Mouse (Mus musculus) myocyte (in vitro differentiated cells): ENCODE measurements at regions not wholly inside any gene's neighbourhood (a gene's known extent, or its start where the extent isn't known, plus 50 kb on each side); places are given as distances from the start of the nearest gene placed in this dataset.

Experiments used
- H3K27me3 ChIP-seq: one replicate; pipeline ENCODE4 v1.6.1; 2011; ENCODE audit not compliant: control insufficient read depth, insufficient read depth, insufficient read length
- H3K36me3 ChIP-seq: one replicate; pipeline ENCODE4 v1.6.1; 2011; ENCODE audit not compliant: control insufficient read depth, insufficient read depth
- H3K4me2 ChIP-seq: one replicate; pipeline ENCODE4 v1.6.1; 2011; ENCODE audit warnings: low read depth, control low read depth
- H3K4me3 ChIP-seq: one replicate; pipeline ENCODE4 v1.5.1; 2011; ENCODE audit warnings: mild to moderate bottlenecking, control low read depth, moderate library complexity
- H3K79me2 ChIP-seq: one replicate; pipeline ENCODE4 v1.6.1; 2011; ENCODE audit not compliant: control insufficient read depth, insufficient read depth
- H3ac ChIP-seq: one replicate; pipeline ENCODE4 v1.6.1; 2011; ENCODE audit not compliant: control insufficient read depth, insufficient read length
- CEBPB ChIP-seq: IDR thresholded peaks from 2 replicates; pipeline ENCODE4 v1.6.1; 2011; ENCODE audit warnings: mild to moderate bottlenecking, moderate library complexity; ENCODE audit not compliant: poor library complexity, insufficient read depth, severe bottlenecking
- E2F4 ChIP-seq: IDR thresholded peaks from one replicate; pipeline ENCODE4 v1.6.1; 2011; ENCODE audit warnings: mild to moderate bottlenecking, control low read depth, moderate library complexity; ENCODE audit not compliant: insufficient read depth
- MAX ChIP-seq: IDR thresholded peaks from one replicate; pipeline ENCODE4 v1.6.1; 2011; ENCODE audit warnings: low read depth, mild to moderate bottlenecking, control low read depth
- MYOD1 ChIP-seq, 3 experiments: IDR thresholded peaks; one replicate each; pipeline ENCODE4 v1.6.1; 2011; ENCODE audit warnings: control low read depth in 2 of 3, low read depth in 2 of 3, mild to moderate bottlenecking in 2 of 3, moderate library complexity in 1 of 3; ENCODE audit not compliant: insufficient read length in 2 of 3, control insufficient read depth in 1 of 3
- MYOG ChIP-seq, 3 experiments: IDR thresholded peaks; one replicate each; pipeline ENCODE4 v1.6.1; 2011; ENCODE audit warnings: control low read depth in 2 of 3, low read depth in 2 of 3, mild to moderate bottlenecking in 2 of 3; ENCODE audit not compliant: insufficient read length in 2 of 3, control insufficient read depth in 1 of 3, insufficient read depth in 1 of 3
- POLR2A ChIP-seq: IDR thresholded peaks from one replicate; pipeline ENCODE4 v1.6.1; 2011; ENCODE audit warnings: low read depth, mild to moderate bottlenecking, control low read depth, moderate library complexity; ENCODE audit not compliant: insufficient read length
- POLR2AphosphoS2 ChIP-seq: IDR thresholded peaks from one replicate; pipeline ENCODE4 v1.6.1; 2011; ENCODE audit warnings: low read depth, control low read depth; ENCODE audit not compliant: insufficient read length
- REST ChIP-seq: IDR thresholded peaks from one replicate; pipeline ENCODE4 v1.6.1; 2011; ENCODE audit warnings: mild to moderate bottlenecking, control low read depth, moderate library complexity; ENCODE audit not compliant: insufficient read depth, insufficient read length
- SRF ChIP-seq: IDR thresholded peaks from one replicate; pipeline ENCODE4 v1.6.1; 2011; ENCODE audit warnings: low read depth; ENCODE audit not compliant: control insufficient read depth, insufficient read length
- TCF12 ChIP-seq: IDR thresholded peaks from one replicate; pipeline ENCODE4 v1.6.1; 2011; ENCODE audit warnings: mild to moderate bottlenecking, control low read depth; ENCODE audit not compliant: poor library complexity, insufficient read depth, severe bottlenecking
- TCF3 ChIP-seq: IDR thresholded peaks from one replicate; pipeline ENCODE4 v1.6.1; 2011; ENCODE audit warnings: low read depth, control low read depth; ENCODE audit not compliant: insufficient read length
- USF1 ChIP-seq: IDR thresholded peaks from one replicate; pipeline ENCODE4 v1.6.1; 2011; ENCODE audit warnings: low read depth, mild to moderate bottlenecking, control low read depth, moderate library complexity

DNA sequence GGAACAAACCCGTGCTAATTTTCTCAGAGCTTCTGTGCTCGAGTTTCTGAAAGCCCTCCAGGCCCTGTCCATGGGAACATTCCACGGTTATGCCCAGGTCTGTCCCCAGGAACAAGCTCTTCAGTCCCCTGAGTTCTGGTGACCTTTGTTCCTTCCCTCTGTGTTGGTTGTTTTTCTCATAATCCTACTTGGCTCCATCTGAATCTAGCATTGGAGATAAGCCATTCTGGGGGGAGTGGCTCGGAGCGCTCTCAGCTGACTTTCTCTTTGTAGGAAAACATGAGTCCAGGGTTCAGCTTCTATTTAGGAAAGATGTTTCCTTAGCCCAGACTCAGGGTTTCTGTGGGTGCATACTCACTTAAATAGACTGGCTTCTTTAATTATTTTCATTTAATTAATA, 58.7 kb upstream of the Pde3a start:
- Histone ChIP-seq H3K27me3 (no peaks in the 10 kb centered on the region), H3K79me2 (no peaks in the 10 kb centered on the region), H3K4me2 (no peak overlapping the region), H3K36me3 (no peaks in the 10 kb centered on the region), H3ac (no peak overlapping the region), H3K4me3 (no peak overlapping the region)
- TF ChIP-seq MAX (no peak), E2F4 (no peak), REST (no peak), CEBPB (no peak), SRF (no peak), POLR2A (no peak), MYOD1 (IDR thresholded peaks at IDR 0.05; ENCODE audit: control insufficient read depth in 1 of 3, insufficient read length in 2 of 3, low read depth in 2 of 3) (no peak), TCF12 (no peak), POLR2AphosphoS2 (no peak), TCF3 (no peak), MYOG (IDR thresholded peaks at IDR 0.05; ENCODE audit: control insufficient read depth in 1 of 3, insufficient read depth in 1 of 3, insufficient read length in 2 of 3, low read depth in 2 of 3) (no peak), USF1 (no peak)

DNA sequence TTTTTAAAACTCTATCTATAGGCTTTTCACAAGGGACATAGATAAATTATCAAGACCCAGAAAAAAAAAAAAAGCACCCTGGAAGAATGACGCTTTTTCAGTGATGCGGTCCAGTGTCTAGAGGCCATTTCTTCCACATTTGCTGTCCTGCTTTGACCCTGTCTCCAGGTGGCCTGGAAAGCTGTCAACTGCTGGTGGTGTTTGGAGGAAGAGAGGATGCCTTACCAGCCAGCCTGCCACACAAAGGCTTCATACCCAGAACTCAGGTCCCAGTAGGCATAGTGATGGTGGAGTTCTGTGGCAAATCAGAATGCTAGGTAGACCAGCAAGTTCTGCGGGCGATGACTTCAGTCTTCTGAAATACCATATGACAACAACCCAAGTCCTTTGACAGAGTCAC, 51.6 kb upstream of the Pde3a start:
- Histone ChIP-seq H3K4me2 (no peak overlapping the region), H3K4me3 (no peak overlapping the region), H3ac (no peak overlapping the region), H3K27me3 (no peaks in the 10 kb centered on the region), H3K79me2 (no peaks in the 10 kb centered on the region), H3K36me3 (no peaks in the 10 kb centered on the region)
- TF ChIP-seq TCF12 (no peak), CEBPB (no peak), MYOD1 (IDR thresholded peaks at IDR 0.05; ENCODE audit: control insufficient read depth in 1 of 3, insufficient read length in 2 of 3, low read depth in 2 of 3) (no peak), REST (no peak)
